Mouse (Mus musculus): ENCODE results near the gene Smad3. TPM values are rescaled to one million over a fixed set of nuclear protein-coding genes. Genes with fewer than 3 reads are reported as not detected.

Gene Smad3
- total and polyA plus RNA-seq, 3 experiments: 12.4 to 18.4 (median 13.0) TPM

DNA sequence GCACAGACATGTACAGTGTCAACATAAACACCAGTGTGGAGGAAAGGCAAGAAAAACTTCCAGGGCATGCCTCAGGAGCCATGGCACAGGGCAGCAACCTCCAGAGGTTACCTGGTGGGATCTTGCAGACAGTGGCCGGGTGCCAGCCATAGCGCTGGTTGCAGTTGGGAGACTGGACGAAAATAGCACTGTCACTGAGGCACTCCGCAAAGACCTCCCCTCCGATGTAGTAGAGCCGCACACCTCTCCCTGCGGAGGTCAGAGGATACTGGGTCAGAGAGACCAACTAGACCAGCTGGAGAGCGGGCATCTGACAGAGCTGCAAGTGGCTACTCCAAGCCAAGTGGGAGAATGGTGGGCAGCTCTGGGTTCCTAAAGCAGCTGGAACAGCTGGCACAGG lies 103.2 kb downstream of the Smad3 start:
- TF ChIP-seq CTCF (IDR thresholded peaks at IDR 0.05): no peak
- TF ChIP-seq EP300 (IDR thresholded peaks at IDR 0.05; ENCODE audit: insufficient read depth, low read depth, low read length): no peak
- TF ChIP-seq POLR2A (IDR thresholded peaks at IDR 0.05; ENCODE audit: insufficient read depth, low read depth, low read length): no peak
- peaks cover 18% of the 10 kb centered on the region for H3K4me1 ChIP-seq (ENCODE audit: control insufficient read depth, insufficient read depth, low read length)
- WGBS: 83% methylated on average over 8 of the region's 8 CpGs
- peak in 1 of 2 experiments; percentile 19 for DNase-seq
- no peak overlapping the region for H3K9ac ChIP-seq (ENCODE audit: low read depth, low read length)
- H3K4me3 ChIP-seq: no peak overlapping the region
- intact Hi-C loops (cut with DNase I): no loop called here
- H3K27me3 ChIP-seq (ENCODE audit: control insufficient read depth, insufficient read depth, low read length): no peaks in the 10 kb centered on the region
- no peaks in the 10 kb centered on the region for H3K79me2 ChIP-seq (replicated peaks; ENCODE audit: control insufficient read depth, insufficient read depth, low read length)
- H3K36me3 ChIP-seq (ENCODE audit: control insufficient read depth, insufficient read depth, low read length): no peaks in the 10 kb centered on the region
- no peak overlapping the region for H3K27ac ChIP-seq

DNA sequence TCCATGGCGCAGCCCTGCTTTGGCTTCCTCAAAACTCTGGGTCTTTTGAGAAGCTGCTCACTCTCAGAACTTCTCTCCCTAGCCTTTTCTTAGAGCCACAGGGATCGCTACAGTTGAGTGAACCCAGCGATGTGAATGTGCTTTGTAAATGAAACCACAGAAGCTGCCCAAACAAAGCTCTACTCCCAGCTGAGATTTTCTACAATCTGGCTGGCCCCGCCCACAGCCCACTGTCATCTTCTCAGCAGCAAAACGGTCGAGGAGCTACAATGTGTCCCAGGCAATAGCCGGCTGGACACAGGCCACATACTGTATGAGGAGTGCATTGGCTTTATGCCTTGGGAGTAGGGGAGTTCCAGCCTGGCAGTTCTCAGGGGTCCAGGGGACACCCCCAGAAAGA lies 104.1 kb downstream of the Smad3 start:
- peaks cover 14% of the 10 kb centered on the region for H3K4me1 ChIP-seq (ENCODE audit: control insufficient read depth, insufficient read depth, low read length)
- TF ChIP-seq POLR2A (IDR thresholded peaks at IDR 0.05; ENCODE audit: insufficient read depth, low read depth, low read length) (no peak), EP300 (IDR thresholded peaks at IDR 0.05; ENCODE audit: insufficient read depth, low read depth, low read length) (no peak), CTCF (IDR thresholded peaks at IDR 0.05) (no peak)
- DNase-seq: peak in 1 of 2 experiments; percentile 26
- H3K36me3 ChIP-seq (ENCODE audit: control insufficient read depth, insufficient read depth, low read length): no peaks in the 10 kb centered on the region
- intact Hi-C loops (cut with DNase I): no loop called here
- H3K79me2 ChIP-seq (replicated peaks; ENCODE audit: control insufficient read depth, insufficient read depth, low read length): no peaks in the 10 kb centered on the region
- no peak overlapping the region for H3K4me3 ChIP-seq
- no peak overlapping the region for H3K9ac ChIP-seq (ENCODE audit: low read depth, low read length)
- 66% methylated on average over 7 of the region's 7 CpGs for WGBS
- no peaks in the 10 kb centered on the region for H3K27me3 ChIP-seq (ENCODE audit: control insufficient read depth, insufficient read depth, low read length)
- no peak overlapping the region for H3K27ac ChIP-seq

DNA sequence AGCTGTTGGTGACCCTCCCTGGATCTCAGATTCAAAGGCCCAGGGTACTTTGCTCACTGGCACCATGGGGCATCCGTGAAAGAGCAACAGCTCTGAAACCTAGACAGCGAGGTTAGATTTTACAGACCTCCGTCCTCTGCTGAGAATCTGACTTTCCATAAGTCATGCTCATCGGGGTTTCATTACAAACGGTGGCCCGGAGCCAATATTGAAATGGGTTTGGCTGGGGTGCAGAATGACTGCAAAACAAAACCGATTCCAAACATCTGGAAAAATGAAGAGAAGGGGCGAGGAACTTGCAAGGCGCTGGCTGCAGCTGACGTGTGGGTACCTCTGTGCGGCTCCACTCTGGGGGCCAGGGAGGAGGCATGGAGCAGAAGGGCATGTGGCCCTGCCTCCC lies 106.2 kb downstream of the Smad3 start:
- no peak for TF ChIP-seq EP300 (IDR thresholded peaks at IDR 0.05; ENCODE audit: insufficient read depth, low read depth, low read length)
- TF ChIP-seq CTCF (IDR thresholded peaks at IDR 0.05): no peak
- TF ChIP-seq POLR2A (IDR thresholded peaks at IDR 0.05; ENCODE audit: insufficient read depth, low read depth, low read length): no peak
- Histone ChIP-seq H3K79me2 (replicated peaks; ENCODE audit: control insufficient read depth, insufficient read depth, low read length) (no peaks in the 10 kb centered on the region), H3K4me3 (no peak overlapping the region), H3K4me1 (ENCODE audit: control insufficient read depth, insufficient read depth, low read length) (peaks cover 8% of the 10 kb centered on the region), H3K9ac (ENCODE audit: low read depth, low read length) (no peak overlapping the region), H3K36me3 (ENCODE audit: control insufficient read depth, insufficient read depth, low read length) (no peaks in the 10 kb centered on the region), H3K27me3 (ENCODE audit: control insufficient read depth, insufficient read depth, low read length) (no peaks in the 10 kb centered on the region), H3K27ac (peak overlapping the region; percentile 43)
- DNase-seq: peak; percentile 55 to 63
- intact Hi-C loops (cut with DNase I): no loop called here
- WGBS: 52% methylated on average over 11 of the region's 11 CpGs

DNA sequence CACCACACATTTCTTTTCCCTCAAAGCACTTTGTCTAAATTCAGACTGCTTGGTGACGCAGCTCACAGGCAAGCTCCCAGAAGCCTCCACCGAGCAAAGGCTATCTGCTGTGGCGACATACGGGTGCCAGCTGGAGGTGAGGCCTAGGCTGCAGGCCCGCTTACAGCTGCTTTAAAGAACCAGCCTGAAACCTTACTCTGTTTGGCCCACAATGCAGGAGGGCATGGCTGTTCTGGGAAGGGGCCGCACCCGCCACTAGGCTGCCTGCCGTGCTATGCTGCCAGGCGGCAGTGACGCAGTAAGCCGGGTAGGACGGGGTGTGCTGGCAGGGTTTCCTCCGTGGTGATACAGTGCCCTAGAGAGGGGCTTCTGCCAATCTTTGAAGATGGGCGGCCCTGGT lies 106.9 kb downstream of the Smad3 start:
- H3K36me3 ChIP-seq (ENCODE audit: control insufficient read depth, insufficient read depth, low read length): no peaks in the 10 kb centered on the region
- H3K79me2 ChIP-seq (replicated peaks; ENCODE audit: control insufficient read depth, insufficient read depth, low read length): no peaks in the 10 kb centered on the region
- no peak for TF ChIP-seq POLR2A (IDR thresholded peaks at IDR 0.05; ENCODE audit: insufficient read depth, low read depth, low read length)
- no peak for TF ChIP-seq CTCF (IDR thresholded peaks at IDR 0.05)
- no peak for TF ChIP-seq EP300 (IDR thresholded peaks at IDR 0.05; ENCODE audit: insufficient read depth, low read depth, low read length)
- H3K27me3 ChIP-seq (ENCODE audit: control insufficient read depth, insufficient read depth, low read length): no peaks in the 10 kb centered on the region
- H3K27ac ChIP-seq: peak overlapping the region; percentile 43
- DNase-seq: peak; percentile 64 to 72
- H3K4me3 ChIP-seq: no peak overlapping the region
- no peak overlapping the region for H3K9ac ChIP-seq (ENCODE audit: low read depth, low read length)
- 73% methylated on average over 14 of the region's 14 CpGs for WGBS
- intact Hi-C loops (cut with DNase I): loop anchor here (1.0 kb wide), 1 partner anchor 193 kb away; no protein-coding TSS in a partner anchor
- peaks cover 8% of the 10 kb centered on the region for H3K4me1 ChIP-seq (ENCODE audit: control insufficient read depth, insufficient read depth, low read length)

DNA sequence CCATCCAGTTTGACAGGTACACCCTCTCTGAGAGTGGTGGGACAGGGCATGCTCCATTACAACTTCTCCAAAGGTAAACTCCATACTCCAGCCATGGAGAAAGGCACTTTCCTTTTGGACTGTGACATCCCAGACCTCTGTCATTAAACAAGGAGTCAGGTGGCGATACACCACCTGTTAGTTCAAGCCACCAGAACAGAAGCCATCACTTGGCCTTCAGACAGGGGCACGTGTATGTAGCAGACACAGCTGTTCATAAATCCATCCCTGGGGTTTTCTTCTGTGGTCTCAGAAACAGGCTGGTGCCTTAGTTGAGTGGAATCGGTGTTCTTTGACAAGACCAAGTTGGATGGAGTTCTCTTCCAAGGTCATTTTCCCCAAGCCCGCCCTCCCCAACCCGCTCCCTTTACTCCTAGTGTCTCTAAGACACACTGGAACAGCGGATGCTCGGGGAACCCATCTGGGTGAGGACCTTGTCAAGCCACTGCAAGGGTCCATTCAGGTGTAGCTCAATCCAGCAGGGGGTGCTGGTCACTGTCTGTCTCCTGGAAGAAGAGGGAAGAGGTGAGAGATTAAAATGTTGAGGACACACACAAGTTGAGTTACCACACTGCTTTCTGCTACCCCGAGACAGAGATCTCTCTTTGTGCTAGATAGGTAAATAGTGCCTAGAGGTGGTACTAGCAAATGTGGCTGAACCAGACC lies 107.8 kb downstream of the Smad3 start:
- peak in 1 of 2 experiments; percentile 42 for DNase-seq
- WGBS: 88% methylated on average over 8 of the region's 8 CpGs
- TF ChIP-seq EP300 (IDR thresholded peaks at IDR 0.05; ENCODE audit: insufficient read depth, low read depth, low read length) (no peak), CTCF (IDR thresholded peaks at IDR 0.05) (peak; percentile 65), POLR2A (IDR thresholded peaks at IDR 0.05; ENCODE audit: insufficient read depth, low read depth, low read length) (no peak)
- Histone ChIP-seq H3K27ac (peak overlapping the region; percentile 43), H3K27me3 (ENCODE audit: control insufficient read depth, insufficient read depth, low read length) (no peaks in the 10 kb centered on the region), H3K79me2 (replicated peaks; ENCODE audit: control insufficient read depth, insufficient read depth, low read length) (no peaks in the 10 kb centered on the region), H3K4me3 (no peak overlapping the region), H3K36me3 (ENCODE audit: control insufficient read depth, insufficient read depth, low read length) (no peaks in the 10 kb centered on the region), H3K4me1 (ENCODE audit: control insufficient read depth, insufficient read depth, low read length) (peaks cover 8% of the 10 kb centered on the region), H3K9ac (ENCODE audit: low read depth, low read length) (no peak overlapping the region)
- intact Hi-C loops (cut with DNase I): loop anchor here (1.0 kb wide), 1 partner anchor 194 kb away; no protein-coding TSS in a partner anchor

DNA sequence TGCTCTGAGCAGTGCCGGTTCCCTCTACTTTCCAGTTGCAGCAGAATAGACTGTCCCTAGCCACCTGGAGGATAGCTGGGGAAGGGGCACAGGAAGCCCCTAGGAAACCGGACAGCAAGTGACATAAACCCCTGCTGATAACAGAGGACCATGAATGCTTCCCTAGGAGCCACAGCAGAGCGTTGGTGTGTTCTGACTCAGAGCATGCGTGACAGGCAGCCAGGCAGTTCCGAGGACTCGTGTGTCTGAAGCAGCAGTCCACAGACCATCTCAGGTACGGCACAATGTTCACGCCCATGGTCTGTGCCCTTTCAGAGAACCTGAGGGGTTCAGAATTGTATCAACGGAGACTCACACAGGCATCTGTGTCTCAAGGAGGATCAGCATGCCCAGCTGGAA lies 109.3 kb downstream of the Smad3 start:
- no peak overlapping the region for H3K4me3 ChIP-seq
- no peaks in the 10 kb centered on the region for H3K36me3 ChIP-seq (ENCODE audit: control insufficient read depth, insufficient read depth, low read length)
- no peak overlapping the region for H3K9ac ChIP-seq (ENCODE audit: low read depth, low read length)
- TF ChIP-seq POLR2A (IDR thresholded peaks at IDR 0.05; ENCODE audit: insufficient read depth, low read depth, low read length) (no peak), CTCF (IDR thresholded peaks at IDR 0.05) (no peak), EP300 (IDR thresholded peaks at IDR 0.05; ENCODE audit: insufficient read depth, low read depth, low read length) (no peak)
- H3K4me1 ChIP-seq (ENCODE audit: control insufficient read depth, insufficient read depth, low read length): peaks cover 8% of the 10 kb centered on the region
- 76% methylated on average over 9 of the region's 9 CpGs for WGBS
- no peaks in the 10 kb centered on the region for H3K27me3 ChIP-seq (ENCODE audit: control insufficient read depth, insufficient read depth, low read length)
- intact Hi-C loops (cut with DNase I): no loop called here
- peak in 1 of 2 experiments; percentile 15 for DNase-seq
- no peaks in the 10 kb centered on the region for H3K79me2 ChIP-seq (replicated peaks; ENCODE audit: control insufficient read depth, insufficient read depth, low read length)
- H3K27ac ChIP-seq: no peak overlapping the region

Data from heart, adult 2 months (tissue).